Mouse (Mus musculus): ENCODE results near the gene Btbd7. TPM values are rescaled to one million over a fixed set of nuclear protein-coding genes. Genes with fewer than 3 reads are reported as not detected.

The Btbd7 gene
- polyA plus RNA-seq, 1 experiment: 11.5 TPM

DNA sequence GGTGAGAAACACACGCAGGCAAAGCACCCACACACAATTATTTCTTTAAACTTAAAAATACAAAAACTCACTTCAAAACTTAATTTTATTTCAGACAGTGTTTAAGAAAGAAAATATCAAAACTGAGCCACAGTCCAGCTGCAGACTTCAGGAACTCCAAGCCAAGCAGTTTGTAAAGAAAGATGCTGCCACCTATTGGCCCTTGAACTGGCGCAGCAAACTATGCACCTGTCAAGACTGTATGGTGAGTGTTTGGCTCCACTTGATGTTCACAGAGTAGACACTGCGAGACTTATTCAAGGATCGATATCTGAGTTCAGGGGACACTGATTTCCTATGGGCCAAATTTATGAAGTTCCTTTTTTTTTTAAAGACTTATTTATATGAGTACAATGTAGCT, 109.3 kb downstream of the Btbd7 start:
- H3K4me1 ChIP-seq (ENCODE audit: control insufficient read depth, insufficient read depth, insufficient read length, low read length): no peaks in the 10 kb centered on the region

DNA sequence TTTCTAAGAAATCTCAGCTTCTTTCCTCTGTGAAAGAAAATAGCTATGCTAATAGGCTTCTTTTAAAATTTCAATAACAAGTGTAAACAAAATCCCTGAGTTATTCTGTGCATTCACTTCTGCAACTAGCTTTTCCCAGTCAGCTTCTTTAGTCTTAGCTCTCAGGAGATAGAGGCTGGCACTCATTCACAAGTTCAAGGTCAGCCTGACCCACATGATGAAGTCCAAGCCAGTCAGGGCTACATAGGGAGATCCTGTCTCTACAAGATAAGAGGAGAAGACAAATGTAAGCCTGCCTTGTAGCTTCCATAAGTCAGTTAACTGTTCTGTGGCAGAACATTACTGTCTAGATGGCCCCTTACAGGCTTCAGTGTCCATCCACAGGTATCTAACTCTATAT, 114.6 kb downstream of the Btbd7 start:
- Histone ChIP-seq H3K27ac (ENCODE audit: insufficient read depth, low read depth, low read length) (no peak overlapping the region), H3K36me3 (ENCODE audit: control insufficient read depth, insufficient read depth, low read length) (peaks cover 32% of the 10 kb centered on the region), H3K4me1 (ENCODE audit: control insufficient read depth, insufficient read depth, insufficient read length, low read length) (peaks cover 4% of the 10 kb centered on the region; the same call in 1 of the 2 replicates), H3K4me3 (ENCODE audit: low read depth, low read length) (no peak overlapping the region), H3K27me3 (ENCODE audit: control insufficient read depth, insufficient read depth, low read length) (no peaks in the 10 kb centered on the region)
- TF ChIP-seq CTCF (IDR thresholded peaks at IDR 0.05; ENCODE audit: extremely low read depth, insufficient read length, insufficient replicate concordance, low read depth, low read length): no peak
- no peak for TF ChIP-seq POLR2A (IDR thresholded peaks at IDR 0.05; ENCODE audit: low read depth, low read length)

More for the DNA sequence above, 109.3 kb downstream of the Btbd7 start:
- Histone ChIP-seq H3K4me3 (ENCODE audit: low read depth, low read length) (no peak overlapping the region), H3K36me3 (ENCODE audit: control insufficient read depth, insufficient read depth, low read length) (peaks cover 61% of the 10 kb centered on the region), H3K27ac (ENCODE audit: insufficient read depth, low read depth, low read length) (no peak overlapping the region), H3K27me3 (ENCODE audit: control insufficient read depth, insufficient read depth, low read length) (no peaks in the 10 kb centered on the region)
- WGBS: 90% methylated on average over 4 of the region's 4 CpGs
- TF ChIP-seq CTCF (IDR thresholded peaks at IDR 0.05; ENCODE audit: extremely low read depth, insufficient read length, insufficient replicate concordance, low read depth, low read length) (peak; percentile 18; the same call in 1 of the 2 replicates), POLR2A (IDR thresholded peaks at IDR 0.05; ENCODE audit: low read depth, low read length) (no peak)

DNA sequence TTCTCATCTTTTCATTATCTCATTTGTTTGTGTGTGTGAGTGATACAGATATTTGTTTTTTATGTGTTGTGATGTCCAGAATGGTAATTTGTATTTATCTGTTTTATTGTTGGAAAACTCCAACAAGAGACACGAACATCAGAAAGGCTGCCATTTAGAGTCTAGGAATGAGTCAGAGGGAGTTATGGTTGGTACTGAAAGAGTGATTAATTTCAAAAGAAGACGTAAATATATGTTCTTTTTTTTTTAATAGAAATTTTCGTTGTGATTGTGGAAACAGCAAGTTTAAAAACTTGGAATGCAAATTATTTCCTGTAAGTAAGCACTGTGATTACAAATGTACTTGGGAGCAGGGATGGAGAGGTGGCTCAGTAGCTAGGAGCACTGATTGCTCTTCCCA, 116.6 kb downstream of the Btbd7 start:
- no peak for TF ChIP-seq POLR2A (IDR thresholded peaks at IDR 0.05; ENCODE audit: low read depth, low read length)
- no peak for TF ChIP-seq CTCF (IDR thresholded peaks at IDR 0.05; ENCODE audit: extremely low read depth, insufficient read length, insufficient replicate concordance, low read depth, low read length)
- 79% methylated on average over 3 of the region's 3 CpGs for WGBS
- Histone ChIP-seq H3K27ac (ENCODE audit: insufficient read depth, low read depth, low read length) (no peak overlapping the region), H3K4me1 (ENCODE audit: control insufficient read depth, insufficient read depth, insufficient read length, low read length) (peaks cover 7% of the 10 kb centered on the region; the same call in 1 of the 2 replicates), H3K36me3 (ENCODE audit: control insufficient read depth, insufficient read depth, low read length) (peaks cover 15% of the 10 kb centered on the region), H3K4me3 (ENCODE audit: low read depth, low read length) (no peak overlapping the region), H3K27me3 (ENCODE audit: control insufficient read depth, insufficient read depth, low read length) (no peaks in the 10 kb centered on the region)

DNA sequence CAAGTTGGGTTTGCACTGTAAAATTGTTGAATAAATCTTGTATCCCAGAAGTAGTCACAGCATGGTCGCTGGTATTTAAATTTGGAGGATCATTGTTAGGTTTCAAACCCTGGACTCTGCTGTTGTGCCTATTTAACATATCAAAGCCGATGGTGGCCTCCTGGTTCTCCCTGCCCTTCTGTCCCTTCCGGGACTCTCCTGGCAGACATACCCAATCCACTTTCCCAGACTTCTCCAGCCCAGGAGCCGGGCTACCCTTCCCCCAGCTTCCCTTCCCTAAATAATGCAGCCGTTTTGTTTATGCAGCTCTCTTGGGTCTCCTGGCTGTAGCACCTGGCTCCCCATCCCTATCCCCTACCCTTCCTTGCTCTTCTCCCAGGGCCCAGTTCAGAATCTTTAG, 119.3 kb downstream of the Btbd7 start:
- WGBS: 7% methylated on average over 5 of the region's 5 CpGs
- H3K4me1 ChIP-seq (ENCODE audit: control insufficient read depth, insufficient read depth, insufficient read length, low read length): peaks cover 9% of the 10 kb centered on the region; the same call in 1 of the 2 replicates
- TF ChIP-seq POLR2A (IDR thresholded peaks at IDR 0.05; ENCODE audit: low read depth, low read length) (no peak), CTCF (IDR thresholded peaks at IDR 0.05; ENCODE audit: extremely low read depth, insufficient read length, insufficient replicate concordance, low read depth, low read length) (no peak)
- no peaks in the 10 kb centered on the region for H3K27me3 ChIP-seq (ENCODE audit: control insufficient read depth, insufficient read depth, low read length)
- H3K4me3 ChIP-seq (ENCODE audit: low read depth, low read length): peak overlapping the region; percentile 29
- H3K36me3 ChIP-seq (ENCODE audit: control insufficient read depth, insufficient read depth, low read length): peaks cover 6% of the 10 kb centered on the region
- H3K27ac ChIP-seq (ENCODE audit: insufficient read depth, low read depth, low read length): no peak overlapping the region

DNA sequence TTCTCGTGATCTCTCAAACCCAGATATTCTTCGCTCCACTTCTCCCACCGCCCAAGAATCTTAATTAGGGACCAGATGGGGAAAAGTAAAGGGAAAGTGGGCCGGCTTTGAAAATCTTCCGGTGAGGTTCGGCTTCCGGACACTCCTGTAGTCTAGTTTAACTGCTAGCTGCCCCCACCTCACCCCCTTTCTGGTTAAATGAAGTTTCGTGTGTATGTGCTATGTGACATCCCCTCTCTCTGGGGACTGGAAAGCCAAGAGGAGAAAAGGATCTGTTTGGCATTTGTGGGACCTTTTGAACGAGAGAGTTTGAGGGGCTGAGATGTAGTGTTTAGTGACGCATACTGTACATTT, 119.9 kb downstream of the Btbd7 start, which contains the start of gene Gm20604:
Gene Gm20604 (minus strand): TSS at position 270 of the 354 bp plus-strand sequence.
- WGBS: 2% methylated on average over 10 of the region's 10 CpGs
- peaks cover 9% of the 10 kb centered on the region; the same call in 1 of the 2 replicates for H3K4me1 ChIP-seq (ENCODE audit: control insufficient read depth, insufficient read depth, insufficient read length, low read length)
- H3K27me3 ChIP-seq (ENCODE audit: control insufficient read depth, insufficient read depth, low read length): no peaks in the 10 kb centered on the region
- peaks cover 5% of the 10 kb centered on the region for H3K36me3 ChIP-seq (ENCODE audit: control insufficient read depth, insufficient read depth, low read length)
- H3K4me3 ChIP-seq (ENCODE audit: low read depth, low read length): peak within 1 kb of the TSS; percentile 93
- TF ChIP-seq CTCF (IDR thresholded peaks at IDR 0.05; ENCODE audit: extremely low read depth, insufficient read length, insufficient replicate concordance, low read depth, low read length) (no peak), POLR2A (IDR thresholded peaks at IDR 0.05; ENCODE audit: low read depth, low read length) (no peak)
- peak within 1 kb of the TSS; percentile 65 for H3K27ac ChIP-seq (ENCODE audit: insufficient read depth, low read depth, low read length)

DNA sequence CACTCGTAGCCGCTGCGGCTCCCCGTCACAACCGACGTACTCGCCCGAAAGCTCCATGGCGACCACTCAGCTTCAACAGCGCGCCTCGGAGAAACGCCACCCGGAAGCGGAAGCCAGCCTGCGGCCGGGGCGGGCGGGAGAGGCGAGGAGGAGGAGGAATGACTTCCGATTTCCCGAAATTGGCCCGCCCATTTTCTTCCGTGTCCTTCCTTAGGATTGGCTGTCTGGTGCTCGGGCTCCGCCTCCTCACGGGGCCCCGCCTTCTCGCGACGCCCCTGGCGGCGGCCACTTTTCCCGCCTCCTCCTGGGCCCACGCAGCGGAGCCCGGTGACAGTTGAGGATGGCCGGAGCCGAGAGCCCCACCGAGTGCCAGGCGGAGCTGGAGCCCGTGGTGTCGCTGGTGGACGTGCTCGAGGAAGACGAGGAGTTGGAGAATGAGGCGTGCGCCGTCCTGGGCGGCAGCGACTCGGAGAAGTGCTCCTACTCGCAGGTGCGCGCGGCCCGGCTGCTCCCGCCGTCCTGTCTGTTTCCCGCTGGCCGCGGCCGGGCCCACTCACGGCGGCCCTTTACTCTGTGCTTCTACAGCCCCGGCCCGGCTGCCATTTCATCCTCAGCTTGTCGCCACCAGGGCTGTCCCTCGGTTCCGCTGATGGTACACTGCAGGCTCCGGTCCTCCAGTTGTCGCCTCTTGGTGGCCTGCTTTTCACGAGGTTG, 120.4 kb downstream of the Btbd7 start, which contains the start of the genes Gm28051, Gon7 and Ubr7:
Gene Gm28051 (minus strand): TSS at position 77 of the 714 bp plus-strand sequence.
Gene Gon7 (minus strand): TSS at position 115 of the 714 bp plus-strand sequence.
Gene Ubr7 (plus strand): TSS at position 279 of the 714 bp plus-strand sequence.
- Histone ChIP-seq H3K27me3 (ENCODE audit: control insufficient read depth, insufficient read depth, low read length) (no peaks in the 10 kb centered on the region), H3K4me1 (ENCODE audit: control insufficient read depth, insufficient read depth, insufficient read length, low read length) (peaks cover 9% of the 10 kb centered on the region; the same call in 1 of the 2 replicates), H3K27ac (ENCODE audit: insufficient read depth, low read depth, low read length) (peak within 1 kb of the TSS; percentile 65), H3K36me3 (ENCODE audit: control insufficient read depth, insufficient read depth, low read length) (peaks cover 5% of the 10 kb centered on the region), H3K4me3 (ENCODE audit: low read depth, low read length) (peak within 1 kb of the TSS; percentile 93)
- WGBS: under 1% methylated on average over 73 of the region's 73 CpGs
- TF ChIP-seq CTCF (IDR thresholded peaks at IDR 0.05; ENCODE audit: extremely low read depth, insufficient read length, insufficient replicate concordance, low read depth, low read length) (peak; percentile 37; the same call in 1 of the 2 replicates), POLR2A (IDR thresholded peaks at IDR 0.05; ENCODE audit: low read depth, low read length) (peak; percentile 52; the same call in 1 of the 2 replicates)

DNA sequence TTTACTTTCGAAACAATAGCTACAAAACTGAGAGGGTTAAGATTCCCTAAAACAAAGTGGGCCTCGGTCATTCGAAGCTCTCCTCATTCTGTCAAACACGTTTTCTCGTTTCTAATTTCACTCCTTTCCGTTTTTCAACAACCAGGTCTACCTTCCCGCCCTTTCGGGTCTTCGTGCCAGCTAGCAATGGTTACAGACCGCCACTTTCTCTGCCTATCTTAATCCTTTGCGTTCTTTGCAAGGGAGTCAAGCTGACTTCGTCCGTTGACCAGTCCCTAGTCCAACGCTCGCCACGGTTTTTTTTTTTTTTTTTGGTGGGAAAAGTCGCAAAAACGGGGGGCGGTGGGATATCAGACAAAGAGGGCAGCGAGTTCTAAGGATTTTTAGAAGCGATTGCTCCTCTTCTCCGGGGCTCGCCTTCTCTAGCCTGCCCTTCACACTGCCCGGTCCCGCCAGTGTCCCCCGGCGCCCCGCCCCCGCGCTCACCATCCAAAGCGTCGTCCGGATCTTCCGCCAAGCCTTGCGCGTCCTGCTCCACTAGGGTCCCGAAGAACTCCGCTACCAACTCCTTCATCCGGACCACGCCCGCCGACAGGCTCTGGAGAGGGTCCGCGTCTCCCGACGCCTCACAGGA, 121.1 kb downstream of the Btbd7 start:
- Histone ChIP-seq H3K4me1 (ENCODE audit: control insufficient read depth, insufficient read depth, insufficient read length, low read length) (peaks cover 9% of the 10 kb centered on the region; the same call in 1 of the 2 replicates), H3K36me3 (ENCODE audit: control insufficient read depth, insufficient read depth, low read length) (peaks cover under 1% of the 10 kb centered on the region; the same call in 1 of the 2 replicates), H3K4me3 (ENCODE audit: low read depth, low read length) (peak overlapping the region; percentile 93), H3K27ac (ENCODE audit: insufficient read depth, low read depth, low read length) (peak overlapping the region; percentile 65), H3K27me3 (ENCODE audit: control insufficient read depth, insufficient read depth, low read length) (no peaks in the 10 kb centered on the region)
- TF ChIP-seq POLR2A (IDR thresholded peaks at IDR 0.05; ENCODE audit: low read depth, low read length) (no peak), CTCF (IDR thresholded peaks at IDR 0.05; ENCODE audit: extremely low read depth, insufficient read length, insufficient replicate concordance, low read depth, low read length) (no peak)
- under 1% methylated on average over 46 of the region's 46 CpGs for WGBS
